Comparison of ENCODE assay signal across 11 mouse cellular contexts in genomic region chr7:132670863-132671165, GRCm38 (mm10).
DNase-seq lines count a peak whose midpoint lies in the region; ATAC-seq and TF ChIP-seq lines count a peak whose summit lies in the region.
"Had no signal": no experiment of that assay in that cellular context is flagged by ENCODE, and none has a peak within 500 bp of the region (broad histone marks: within the 10 kb centered on the region; RNA-seq: fewer than 3 reads in every experiment).

No protein-coding gene starts in this region.

- H3K4me1 ChIP-seq in stomach, postnatal 0 days (replicated peaks; ENCODE audit: control insufficient read depth, insufficient read depth) = no peaks in the 10 kb centered on the region

- intact Hi-C loops in heart, postnatal 10 days (cut with DNase I) = loop anchor here (5.0 kb wide), 2 partner anchors 41 to 141 kb away; partner anchors contain the start of gene Fam53b

- ATAC-seq in stomach, postnatal 0 days (ENCODE audit: low FRiP score, low TSS enrichment) = no peak
- ATAC-seq in granulocyte monocyte progenitor cell, adult 5-6 weeks (replicated peaks; ENCODE audit: poor library complexity, severe bottlenecking) = no peak

- TF ChIP-seq CTCF in stomach, postnatal 0 days (IDR thresholded peaks at IDR 0.05; ENCODE audit: low read depth) = no peak

- H3K4me3 ChIP-seq in stomach, postnatal 0 days (ENCODE audit: low read depth, low read length) = no peak overlapping the region
- H3K4me3 ChIP-seq: embryonic facial prominence, embryonic 13.5 days; neural tube, embryonic 13.5 days had no signal

- no peak overlapping the region for H3K27ac ChIP-seq in stomach, postnatal 0 days (replicated peaks)
- H3K27ac ChIP-seq: embryonic facial prominence, embryonic 13.5 days; neural tube, embryonic 13.5 days had no signal

- no peaks in the 10 kb centered on the region for H3K36me3 ChIP-seq in stomach, postnatal 0 days (ENCODE audit: control insufficient read depth, insufficient read depth, low read length)
- H3K36me3 ChIP-seq: embryonic facial prominence, embryonic 13.5 days; neural tube, embryonic 13.5 days had no signal

- no peaks in the 10 kb centered on the region for H3K9me3 ChIP-seq in stomach, postnatal 0 days (ENCODE audit: control insufficient read depth, low read length)
- H3K9me3 ChIP-seq: embryonic facial prominence, embryonic 13.5 days; neural tube, embryonic 13.5 days had no signal

- WGBS in stomach, postnatal 0 days = 66% methylated on average over 3 of the region's 3 CpGs

- DNase-seq in adrenal gland, postnatal 10 days = peak; percentile 69
- no peak for DNase-seq in adrenal gland, postnatal 4 days (ENCODE audit: low spot score in 2 of 2)
- peak; percentile 35 for DNase-seq in adipocyte (ENCODE audit: low spot score)
- peak; percentile 79 to 83 for DNase-seq in heart, postnatal 10 days
- DNase-seq in lung, adult 18-20 months = peak; percentile 77 to 83
- DNase-seq in left cerebral cortex, adult 18-20 months (ENCODE audit: low spot score in 2 of 2) = no peak
- no peak for DNase-seq in stomach, postnatal 0 days (ENCODE audit: low spot score)
- DNase-seq: spleen, adult 18-20 months had no signal

- no peak for TF ChIP-seq EP300 in stomach, postnatal 0 days (optimal IDR thresholded peaks at IDR 0.05)

- H3K27me3 ChIP-seq in stomach, postnatal 0 days (ENCODE audit: control insufficient read depth, insufficient read depth, low read length) = no peaks in the 10 kb centered on the region
- H3K27me3 ChIP-seq: embryonic facial prominence, embryonic 13.5 days; neural tube, embryonic 13.5 days had no signal

- H3K9ac ChIP-seq in stomach, postnatal 0 days (ENCODE audit: low read length) = no peak overlapping the region
- H3K9ac ChIP-seq: neural tube, embryonic 13.5 days had no signal

- no peak overlapping the region for H3K4me2 ChIP-seq in stomach, postnatal 0 days (replicated peaks; ENCODE audit: low read depth)
- H3K4me2 ChIP-seq: embryonic facial prominence, embryonic 13.5 days; neural tube, embryonic 13.5 days had no signal

Comparison
In these comparisons a context has a peak if more than half of its experiments do, and no peak if none do; other contexts are left out.
1. DNase-seq: peak in adrenal gland, postnatal 10 days (single experiment), adipocyte (single experiment), heart, postnatal 10 days (2 of 2) and lung, adult 18-20 months (2 of 2); none in adrenal gland, postnatal 4 days (0 of 2), left cerebral cortex, adult 18-20 months (0 of 2) and stomach, postnatal 0 days (single experiment).